Mouse (Mus musculus) kidney, adult 2 months (tissue): ENCODE data around the gene Ano2.

Experiments used
- CTCF ChIP-seq: fragments of 200-500 bp; conservative IDR thresholded peaks from 2 replicates; pipeline ENCODE4 v1.5.1; 2011; ENCODE audit warnings: low read depth, mild to moderate bottlenecking, control low read depth, low read length, moderate library complexity, mixed read lengths; ENCODE audit not compliant: insufficient read depth, insufficient read length
- POLR2A ChIP-seq: fragments of 200-500 bp; IDR thresholded peaks from one replicate; pipeline ENCODE4 v1.6.1; 2011; ENCODE audit warnings: low read depth, low read length, control low read depth

- TF ChIP-seq CTCF (no peak), POLR2A (no peak)
Measured at GRCm38 (mm10) chr6:125687986-125688385, 2.2 kb upstream of the Ano2 start.
